Comparison of ENCODE assay signal across 8 mouse cellular contexts in the genomic region with DNA sequence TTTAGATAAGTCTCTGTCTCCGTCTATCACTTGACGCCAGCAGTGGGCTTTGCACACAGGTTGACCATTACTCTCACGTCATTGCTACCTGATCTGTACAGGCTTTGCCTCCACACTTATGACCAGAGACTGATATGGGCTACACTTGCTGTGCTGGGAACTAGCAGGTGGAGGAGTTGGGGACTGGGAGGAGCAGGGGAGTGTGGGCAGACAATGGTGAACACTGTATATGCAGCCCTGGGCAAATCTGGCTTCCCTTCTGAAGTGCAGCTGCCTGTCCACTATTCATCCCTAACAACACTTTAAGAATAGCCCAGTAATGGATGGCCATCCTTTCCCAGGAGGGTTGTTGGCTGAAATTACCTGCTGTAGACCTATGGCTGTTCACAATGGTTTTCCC.
DNase-seq lines count a peak whose midpoint lies in the region; ATAC-seq lines count a peak whose summit lies in the region.

No protein-coding gene starts in this region.

- H3K36me3 ChIP-seq in heart, embryonic 16.5 days (ENCODE audit: control insufficient read depth, insufficient read depth) = no peaks in the 10 kb centered on the region
- no peaks in the 10 kb centered on the region for H3K36me3 ChIP-seq in neural tube, embryonic 11.5 days (ENCODE audit: control insufficient read depth, insufficient read depth, low read length)
- peaks cover 1% of the 10 kb centered on the region for H3K36me3 ChIP-seq in limb, embryonic 13.5 days

- H3K4me1 ChIP-seq in heart, embryonic 16.5 days (ENCODE audit: control insufficient read depth, insufficient read depth, low read length) = peaks cover 34% of the 10 kb centered on the region
- H3K4me1 ChIP-seq in neural tube, embryonic 11.5 days (ENCODE audit: control insufficient read depth, insufficient read depth, low read length) = peaks cover 11% of the 10 kb centered on the region
- H3K4me1 ChIP-seq in limb, embryonic 13.5 days = peaks cover 75% of the 10 kb centered on the region

- peak overlapping the region; percentile 50; the same call in 1 of the 2 replicates for H3K9ac ChIP-seq in heart, embryonic 16.5 days (ENCODE audit: low read length)
- H3K9ac ChIP-seq in neural tube, embryonic 11.5 days (ENCODE audit: low read length) = no peak overlapping the region
- 0 out of 2 replicates have a peak overlapping the region, but pooled peaks have one; percentile 27 for H3K9ac ChIP-seq in limb, embryonic 13.5 days

- no peaks in the 10 kb centered on the region for H3K9me3 ChIP-seq in heart, embryonic 16.5 days (replicated peaks; ENCODE audit: control insufficient read depth, low read length)
- no peaks in the 10 kb centered on the region for H3K9me3 ChIP-seq in neural tube, embryonic 11.5 days (ENCODE audit: control insufficient read depth, low read length)
- no peaks in the 10 kb centered on the region for H3K9me3 ChIP-seq in limb, embryonic 13.5 days

- no peak overlapping the region for H3K4me3 ChIP-seq in heart, embryonic 16.5 days (ENCODE audit: low read length)
- no peak overlapping the region for H3K4me3 ChIP-seq in neural tube, embryonic 11.5 days (ENCODE audit: low read depth, low read length)
- no peak overlapping the region for H3K4me3 ChIP-seq in limb, embryonic 13.5 days

- H3K4me2 ChIP-seq in heart, embryonic 16.5 days (ENCODE audit: low read depth, low read length) = no peak overlapping the region
- no peak overlapping the region for H3K4me2 ChIP-seq in neural tube, embryonic 11.5 days (ENCODE audit: low read depth)
- peak overlapping the region; percentile 10 for H3K4me2 ChIP-seq in limb, embryonic 13.5 days (replicated peaks)

- WGBS in heart, embryonic 16.5 days = 67% methylated on average over 3 of the region's 3 CpGs
- WGBS in neural tube, embryonic 11.5 days = 83% methylated on average over 3 of the region's 3 CpGs
- WGBS in limb, embryonic 13.5 days = 70% methylated on average over 3 of the region's 3 CpGs

- no peak for ATAC-seq in heart, embryonic 16.5 days (replicated peaks; ENCODE audit: extremely low read depth, insufficient read depth, low FRiP score)
- ATAC-seq in neural tube, embryonic 11.5 days (ENCODE audit: insufficient read depth, low FRiP score, low TSS enrichment) = 0 out of 2 replicates have a peak, but pooled peaks have one; percentile 35
- ATAC-seq in limb, embryonic 13.5 days (ENCODE audit: low FRiP score, low read depth) = no peak
- no peak for ATAC-seq in granulocyte monocyte progenitor cell, adult 5-6 weeks (replicated peaks; ENCODE audit: poor library complexity, severe bottlenecking)

- H3K27me3 ChIP-seq in heart, embryonic 16.5 days (ENCODE audit: control insufficient read depth, insufficient read depth, low read length) = no peaks in the 10 kb centered on the region
- no peaks in the 10 kb centered on the region for H3K27me3 ChIP-seq in neural tube, embryonic 11.5 days (ENCODE audit: control insufficient read depth, insufficient read depth, low read length)
- no peaks in the 10 kb centered on the region for H3K27me3 ChIP-seq in limb, embryonic 13.5 days

- no peak for DNase-seq in heart, postnatal 4 days
- no peak for DNase-seq in neural tube, embryonic 11.5 days (ENCODE audit: low spot score)
- no peak for DNase-seq in neural tube, embryonic 10.5 days (ENCODE audit: extremely low spot score, low spot score)
- no peak for DNase-seq in urinary bladder, postnatal 25 days (ENCODE audit: low spot score)
- DNase-seq in embryo, embryonic 10.5 days (ENCODE audit: low spot score) = no peak

- peak overlapping the region; percentile 32 for H3K27ac ChIP-seq in heart, embryonic 16.5 days (ENCODE audit: low read length)
- H3K27ac ChIP-seq in neural tube, embryonic 11.5 days (ENCODE audit: low read depth, low read length) = 0 out of 2 replicates have a peak overlapping the region, but pooled peaks have one; percentile 62
- H3K27ac ChIP-seq in limb, embryonic 13.5 days = peak overlapping the region; percentile 90

Comparison
In these comparisons a context has a peak if more than half of its experiments do, and no peak if none do; other contexts are left out.
1. H3K27ac ChIP-seq: peak in every context shown above with its lines; median percentile 90 in limb, embryonic 13.5 days; 62 in neural tube, embryonic 11.5 days; 32 in heart, embryonic 16.5 days.